Mouse (Mus musculus) brain, embryonic 14.5 days (tissue): ENCODE results near the gene Tm6sf2.

Source experiments
- CTCF ChIP-seq: fragments of 200-500 bp; IDR thresholded peaks from 2 replicates; pipeline ENCODE4 v1.5.1; 2012; ENCODE audit warnings: inconsistent platforms, mild to moderate bottlenecking, moderate library complexity, borderline replicate concordance; ENCODE audit not compliant: insufficient read depth, insufficient read length; ENCODE audit errors: extremely low read depth
- POLR2A ChIP-seq: fragments of 200-500 bp; IDR thresholded peaks from 2 replicates; pipeline ENCODE4 v1.6.1; 2012; ENCODE audit warnings: mild to moderate bottlenecking, inconsistent platforms, borderline replicate concordance; ENCODE audit not compliant: poor library complexity, insufficient read depth, insufficient read length, severe bottlenecking; ENCODE audit errors: extremely low read depth

- TF ChIP-seq CTCF (no peak), POLR2A (no peak)
Observed at GRCm38 (mm10) chr8:70023596-70023995, 49.1 kb upstream of the Tm6sf2 start.
